Mouse (Mus musculus) embryonic facial prominence, embryonic 11.5 days (tissue): ENCODE measurements around the gene Axdnd1. TPM values are rescaled to one million over a fixed set of nuclear protein-coding genes. Genes with fewer than 3 reads are reported as not detected.

ENCODE experiments used
- ATAC-seq: fragments of 200-750 bp; cut with Nextera tagmentation; replicated peaks from 2 replicates; pipeline ENCODE4 v1.8.0; 2017; ENCODE audit warnings: low read depth; ENCODE audit not compliant: insufficient number of reproducible peaks, low FRiP score, low TSS enrichment
- DNase-seq: peaks from one replicate; pipeline ENCODE4 v3.0.0-alpha.2; 2015; ENCODE audit warnings: low spot score
- H3K27ac ChIP-seq: fragments of 300-500 bp; sonication (generic); replicated peaks from 2 replicates; pipeline ENCODE4 v1.5.1; 2014; ENCODE audit warnings: mild to moderate bottlenecking, low read depth, low read length, control low read depth
- H3K27me3 ChIP-seq: fragments of 300-500 bp; sonication (generic); 2 replicates; pipeline ENCODE4 v1.6.1; 2014; ENCODE audit warnings: mild to moderate bottlenecking, low read length, moderate library complexity, mixed read lengths; ENCODE audit not compliant: control insufficient read depth, insufficient read depth
- H3K36me3 ChIP-seq: fragments of 300-500 bp; sonication (generic); replicated peaks from 2 replicates; pipeline ENCODE4 v1.6.1; 2014; ENCODE audit warnings: low read depth, mild to moderate bottlenecking, low read length, moderate library complexity, mixed read lengths; ENCODE audit not compliant: control insufficient read depth, insufficient read depth
- H3K4me1 ChIP-seq: fragments of 300-500 bp; sonication (generic); 2 replicates; pipeline ENCODE4 v1.6.1; 2014; ENCODE audit warnings: low read length, mixed read lengths; ENCODE audit not compliant: control insufficient read depth, insufficient read depth
- H3K4me2 ChIP-seq: fragments of 300-500 bp; sonication (generic); 2 replicates; pipeline ENCODE4 v1.6.1; 2014; ENCODE audit warnings: low read depth, mild to moderate bottlenecking, control low read depth, low read length, moderate library complexity
- H3K4me3 ChIP-seq: fragments of 300-500 bp; sonication (generic); 2 replicates; pipeline ENCODE4 v1.5.1; 2014; ENCODE audit warnings: low read depth, low read length, control low read depth
- H3K9ac ChIP-seq: fragments of 300-500 bp; sonication (generic); replicated peaks from 2 replicates; pipeline ENCODE4 v1.6.1; 2014; ENCODE audit warnings: mild to moderate bottlenecking, control low read depth, low read length
- H3K9me3 ChIP-seq: fragments of 300-500 bp; sonication (generic); replicated peaks from 2 replicates; pipeline ENCODE4 v1.6.1; 2016; ENCODE audit warnings: mild to moderate bottlenecking, low read length, inconsistent platforms, mixed read lengths; ENCODE audit not compliant: control insufficient read depth
- WGBS: fragments of 180-500 bp; shearing (Covaris S2); extraction: QIAGEN DNeasy Blood & Tissue Kit; methylation state at CpG from one replicate; pipeline ENCODE4 v1.1.7; 2014; 5-methylcytosine and 5-hydroxymethylcytosine counted together
- polyA plus RNA-seq: library from polyadenylated mRNA; unstranded; fragments of >200 nt; fragmentation: Nextera tagmentation; extraction: Ambion mirVana; gene quantifications from 2 replicates; pipeline ENCODE4 v1.2.1, GENCODE M21; 2014

The Axdnd1 gene
- polyA plus RNA-seq, 1 experiment from 2014 or later: 0.21 TPM

DNA sequence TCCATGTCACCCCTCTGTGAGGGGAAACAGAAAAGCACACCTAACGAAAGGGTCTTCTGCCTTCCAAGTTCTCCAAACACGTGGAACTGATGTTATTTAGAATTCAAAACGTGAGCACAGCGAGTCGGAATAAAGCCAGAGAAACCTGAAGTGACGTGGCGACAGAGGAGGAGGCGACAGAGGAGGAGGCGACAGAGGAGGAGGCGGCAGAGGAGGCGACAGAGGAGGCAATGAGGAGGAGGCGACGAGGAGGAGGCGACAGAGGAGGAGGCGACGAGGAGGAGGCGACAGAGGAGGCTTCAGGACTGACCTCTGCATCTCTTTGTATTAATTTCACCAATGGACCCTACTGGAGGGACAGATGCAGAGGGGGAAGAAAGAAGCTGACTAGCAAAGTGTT lies 28.7 kb upstream of the Axdnd1 start:
- H3K9ac ChIP-seq: no peak overlapping the region
- no peaks in the 10 kb centered on the region for H3K27me3 ChIP-seq
- H3K9me3 ChIP-seq: no peaks in the 10 kb centered on the region
- 84% methylated on average over 17 of the region's 17 CpGs for WGBS
- H3K27ac ChIP-seq: no peak overlapping the region
- no peak overlapping the region for H3K4me3 ChIP-seq
- H3K4me2 ChIP-seq: no peak overlapping the region
- no peak for ATAC-seq
- no peaks in the 10 kb centered on the region for H3K36me3 ChIP-seq
- DNase-seq: no peak
- no peaks in the 10 kb centered on the region for H3K4me1 ChIP-seq

DNA sequence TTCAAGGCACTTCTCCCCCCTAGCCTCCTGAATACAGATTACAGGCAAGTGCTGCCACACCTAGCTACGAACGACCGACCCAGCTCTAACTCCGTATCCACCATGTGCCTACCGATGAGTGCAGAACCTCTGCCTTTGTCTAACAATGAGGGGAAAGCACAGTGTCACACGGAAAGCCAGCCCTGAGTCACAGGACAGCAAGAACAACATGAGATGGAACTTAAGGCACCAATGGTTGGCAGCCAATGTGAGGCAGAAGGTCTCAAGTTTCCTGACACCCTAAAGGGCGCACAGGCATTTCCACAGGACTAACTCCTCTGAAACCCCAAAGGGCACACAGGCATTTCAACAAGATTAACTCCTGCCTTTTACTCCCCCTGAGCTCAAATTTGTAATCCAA lies 28.1 kb upstream of the Axdnd1 start:
- Histone ChIP-seq H3K36me3 (no peaks in the 10 kb centered on the region), H3K27ac (no peak overlapping the region), H3K4me1 (no peaks in the 10 kb centered on the region), H3K9ac (no peak overlapping the region), H3K9me3 (no peaks in the 10 kb centered on the region), H3K4me2 (no peak overlapping the region), H3K27me3 (no peaks in the 10 kb centered on the region), H3K4me3 (no peak overlapping the region)
- ATAC-seq (no peak), DNase-seq (no peak)
- 84% methylated on average over 7 of the region's 7 CpGs for WGBS

DNA sequence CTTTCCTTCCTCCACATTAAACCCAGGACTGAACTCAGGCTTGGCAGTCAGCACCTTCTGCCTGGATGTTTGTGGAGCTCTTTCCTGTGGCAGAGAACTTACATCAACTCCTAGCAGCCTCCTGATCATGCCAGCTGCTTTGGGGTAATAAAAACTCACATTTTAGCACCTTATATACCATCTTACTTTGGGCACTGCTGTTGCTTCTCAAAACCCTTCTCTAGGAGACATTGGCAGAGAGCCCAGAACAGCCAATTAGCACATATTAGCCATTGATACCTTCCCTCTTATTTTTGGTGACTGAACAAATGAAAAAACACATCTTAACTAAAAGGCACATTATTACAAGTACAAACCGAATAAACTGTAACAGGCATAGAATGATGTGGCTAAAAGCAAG lies 24.1 kb upstream of the Axdnd1 start:
- Histone ChIP-seq H3K27ac (no peak overlapping the region), H3K4me3 (no peak overlapping the region), H3K9me3 (no peaks in the 10 kb centered on the region), H3K4me2 (no peak overlapping the region), H3K9ac (no peak overlapping the region), H3K27me3 (no peaks in the 10 kb centered on the region), H3K4me1 (no peaks in the 10 kb centered on the region), H3K36me3 (no peaks in the 10 kb centered on the region)
- ATAC-seq (no peak), DNase-seq (no peak)
- 88% methylated on average over 1 of the region's 1 CpGs for WGBS

DNA sequence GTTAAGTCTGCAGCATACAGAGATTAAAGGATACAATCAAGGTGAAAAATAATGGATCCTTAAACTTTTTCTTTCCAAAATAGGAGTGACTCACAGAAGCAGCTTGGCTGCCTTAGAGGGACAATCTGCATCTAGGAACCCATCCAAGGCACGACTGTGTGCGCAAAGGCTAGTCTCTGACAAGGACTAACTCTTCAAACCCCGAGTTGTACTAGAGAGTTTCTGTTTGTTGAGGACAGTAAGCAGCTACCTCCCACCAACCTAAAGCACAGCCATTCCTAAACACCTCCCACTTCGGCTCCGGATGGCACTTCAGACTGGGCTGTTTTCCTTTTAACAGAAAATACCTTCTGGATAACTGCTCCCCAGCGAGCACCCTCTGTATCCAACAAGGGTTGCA lies 21.8 kb upstream of the Axdnd1 start:
- no peak for ATAC-seq
- Histone ChIP-seq H3K27ac (no peak overlapping the region), H3K9ac (no peak overlapping the region), H3K4me3 (no peak overlapping the region), H3K36me3 (no peaks in the 10 kb centered on the region; the same call in 1 of the 2 replicates), H3K27me3 (no peaks in the 10 kb centered on the region), H3K9me3 (no peaks in the 10 kb centered on the region), H3K4me1 (no peaks in the 10 kb centered on the region), H3K4me2 (no peak overlapping the region)
- 88% methylated on average over 6 of the region's 6 CpGs for WGBS
- no peak for DNase-seq

DNA sequence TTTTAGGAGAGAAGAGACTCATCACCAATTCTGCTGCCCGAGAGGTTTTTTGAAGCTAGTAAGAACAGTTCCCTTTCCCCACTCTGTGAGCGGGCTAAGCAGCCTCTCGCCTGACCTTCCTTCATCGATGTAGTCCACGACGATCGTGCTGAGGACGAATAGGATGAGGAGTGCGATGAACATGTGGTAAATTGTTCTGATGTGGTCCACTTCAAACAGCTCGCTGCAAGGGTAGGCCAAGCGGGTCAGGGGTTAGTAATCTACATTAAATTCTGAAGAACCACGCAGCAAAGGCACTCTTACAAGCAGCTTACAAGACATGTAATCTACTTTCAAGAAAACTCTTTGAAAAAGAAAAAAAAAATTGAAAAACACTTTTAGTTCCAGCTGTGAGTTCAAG lies 21.3 kb upstream of the Axdnd1 start:
- Histone ChIP-seq H3K27ac (no peak overlapping the region), H3K4me3 (no peak overlapping the region), H3K27me3 (no peaks in the 10 kb centered on the region), H3K4me1 (no peaks in the 10 kb centered on the region), H3K9me3 (no peaks in the 10 kb centered on the region), H3K4me2 (no peak overlapping the region), H3K36me3 (no peaks in the 10 kb centered on the region; the same call in 1 of the 2 replicates), H3K9ac (no peak overlapping the region)
- ATAC-seq: no peak
- WGBS: 90% methylated on average over 12 of the region's 12 CpGs
- no peak for DNase-seq

DNA sequence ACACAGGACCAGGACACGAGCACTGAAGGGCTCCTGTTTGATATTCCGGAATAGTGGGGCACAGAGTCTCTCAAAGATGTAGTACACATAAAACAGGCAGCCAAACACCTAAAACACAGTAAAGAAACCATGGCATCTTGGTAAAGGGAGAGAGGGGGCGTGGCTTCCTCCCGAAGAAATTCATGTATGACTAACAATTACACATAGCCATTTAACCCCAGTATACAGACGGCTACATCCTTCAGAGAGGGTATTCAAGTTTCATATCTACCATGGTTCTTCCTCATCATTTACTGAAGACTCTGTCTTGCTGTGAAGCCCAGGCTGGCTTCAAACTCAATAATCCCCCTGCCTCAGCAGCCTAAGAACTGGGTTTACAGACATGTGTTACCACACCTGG lies 16.8 kb upstream of the Axdnd1 start:
- no peak for ATAC-seq
- Histone ChIP-seq H3K27me3 (no peaks in the 10 kb centered on the region), H3K4me3 (no peak overlapping the region), H3K9ac (no peak overlapping the region), H3K9me3 (no peaks in the 10 kb centered on the region), H3K4me1 (no peaks in the 10 kb centered on the region), H3K27ac (no peak overlapping the region), H3K4me2 (no peak overlapping the region), H3K36me3 (no peaks in the 10 kb centered on the region; the same call in 1 of the 2 replicates)
- WGBS: 85% methylated on average over 5 of the region's 5 CpGs
- DNase-seq: no peak

DNA sequence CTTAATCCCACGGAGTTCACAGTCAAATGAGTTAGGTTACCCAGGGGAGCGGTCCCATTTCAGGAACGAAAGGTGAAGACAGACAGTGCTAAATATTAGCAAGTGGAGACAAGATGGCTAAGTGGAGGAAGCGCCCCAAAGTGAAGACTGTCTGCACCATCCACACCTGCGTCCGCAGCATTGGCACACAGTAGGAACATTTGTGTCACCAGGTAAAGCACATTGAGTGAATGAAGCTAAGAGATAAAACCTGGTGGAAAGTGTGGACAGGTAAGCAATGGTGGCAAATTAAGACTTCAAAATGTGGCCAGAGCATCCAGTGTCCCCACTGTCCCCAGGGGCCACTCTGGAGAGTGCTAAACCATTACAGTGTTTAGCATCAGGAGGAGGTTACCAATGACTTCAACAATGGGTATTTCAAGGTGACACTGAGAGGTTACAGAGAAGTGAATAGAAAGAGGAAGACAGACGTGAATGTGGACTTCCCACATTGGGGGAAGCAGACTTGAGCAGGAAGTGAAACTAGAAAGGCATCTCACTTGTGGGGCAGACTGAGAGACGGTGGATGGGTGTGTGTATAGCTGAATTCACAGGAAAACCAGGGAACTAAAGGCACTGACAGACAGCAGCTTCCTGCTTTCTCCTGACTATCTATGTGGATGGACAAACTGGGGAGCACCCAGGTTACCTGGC lies 16.2 kb upstream of the Axdnd1 start:
- Histone ChIP-seq H3K4me2 (no peak overlapping the region), H3K36me3 (no peaks in the 10 kb centered on the region; the same call in 1 of the 2 replicates), H3K4me1 (no peaks in the 10 kb centered on the region), H3K27me3 (no peaks in the 10 kb centered on the region), H3K4me3 (no peak overlapping the region), H3K9me3 (no peaks in the 10 kb centered on the region), H3K27ac (no peak overlapping the region), H3K9ac (no peak overlapping the region)
- 92% methylated on average over 8 of the region's 8 CpGs for WGBS
- DNase-seq (no peak), ATAC-seq (no peak)

DNA sequence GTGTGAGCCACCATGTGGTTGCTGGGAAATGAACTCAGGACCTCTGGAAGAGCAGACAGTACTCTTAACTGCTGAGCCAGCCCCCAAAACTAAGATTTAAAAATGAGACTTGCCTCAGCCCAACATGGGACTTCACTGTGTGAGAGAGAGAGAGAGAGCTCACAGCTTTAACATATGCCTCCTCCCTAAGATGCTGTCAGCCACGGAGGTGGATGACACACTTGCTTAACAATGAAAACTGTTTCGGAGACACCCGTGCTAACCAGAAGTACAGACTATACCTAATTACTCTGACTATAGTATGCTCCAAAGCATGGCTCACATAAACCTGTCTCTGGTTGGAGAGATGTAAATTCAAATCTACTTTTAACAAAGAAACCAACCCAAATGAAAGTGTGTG lies 12.5 kb upstream of the Axdnd1 start:
- H3K4me3 ChIP-seq: no peak overlapping the region
- H3K36me3 ChIP-seq: no peaks in the 10 kb centered on the region; the same call in 1 of the 2 replicates
- H3K9me3 ChIP-seq: no peaks in the 10 kb centered on the region
- no peaks in the 10 kb centered on the region for H3K4me1 ChIP-seq
- ATAC-seq: no peak
- no peak overlapping the region for H3K4me2 ChIP-seq
- 89% methylated on average over 3 of the region's 3 CpGs for WGBS
- no peak for DNase-seq
- H3K9ac ChIP-seq: no peak overlapping the region
- H3K27me3 ChIP-seq: no peaks in the 10 kb centered on the region
- no peak overlapping the region for H3K27ac ChIP-seq
